Mouse (Mus musculus) brain, embryonic 14.5 days (tissue): ENCODE results near the gene Ifitm6.

Experiments
- CTCF ChIP-seq: fragments of 200-500 bp; IDR thresholded peaks from 2 replicates; pipeline ENCODE4 v1.5.1; 2012; ENCODE audit warnings: inconsistent platforms, mild to moderate bottlenecking, moderate library complexity, borderline replicate concordance; ENCODE audit not compliant: insufficient read depth, insufficient read length; ENCODE audit errors: extremely low read depth
- POLR2A ChIP-seq: fragments of 200-500 bp; IDR thresholded peaks from 2 replicates; pipeline ENCODE4 v1.6.1; 2012; ENCODE audit warnings: mild to moderate bottlenecking, inconsistent platforms, borderline replicate concordance; ENCODE audit not compliant: poor library complexity, insufficient read depth, insufficient read length, severe bottlenecking; ENCODE audit errors: extremely low read depth

DNA sequence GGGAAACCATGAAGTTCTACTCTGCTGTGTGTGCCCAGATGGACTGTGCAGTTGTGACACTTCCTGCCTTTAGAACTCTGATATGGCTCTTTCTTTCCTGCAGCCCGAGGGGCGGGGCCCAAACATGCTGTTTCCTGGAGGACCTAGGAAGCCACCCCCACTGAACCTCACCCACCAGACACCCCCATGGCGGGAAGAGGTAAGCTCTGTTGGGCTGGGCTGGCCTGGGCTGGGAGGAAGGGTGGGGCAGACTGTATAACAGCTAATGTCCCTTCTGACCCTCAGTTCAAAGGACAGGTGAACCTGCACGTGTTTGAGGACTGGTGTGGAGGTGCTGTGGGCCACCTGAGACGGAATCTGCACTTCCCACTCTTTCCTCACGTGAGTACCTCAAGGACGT, 46.5 kb upstream of the Ifitm6 start:
- TF ChIP-seq CTCF (no peak), POLR2A (no peak)
